Mouse (Mus musculus): ENCODE results near the gene Fbln2. TPM values are rescaled to one million over a fixed set of nuclear protein-coding genes. Genes with fewer than 3 reads are reported as not detected.
"Not testable (repeated sequence)": the region's sequence is repeated elsewhere in the genome, so short reads cannot be mapped to it uniquely, and the experiment has no call there.

Fbln2 gene
- 16.4 and 22.1 TPM in 2 replicates for polyA plus RNA-seq (2014; fragmentation: Nextera tagmentation; extraction: Ambion mirVana)

- H3K27ac ChIP-seq (ENCODE audit: low read depth, low read length): not testable (repeated sequence)
- ATAC-seq (ENCODE audit: low FRiP score, low TSS enrichment): peak; percentile 36
- H3K4me1 ChIP-seq (ENCODE audit: control insufficient read depth, insufficient read depth, low read length): peaks cover 20% of the 10 kb centered on the region; the same call in 1 of the 2 replicates
These were observed at the start of gene Fbln2 for GRCm38 (mm10) chr6:91212155-91212554. Gene Fbln2, plus strand, starts transcription at chr6:91212455.

GRCm38 (mm10) chr6:91163195-91163911, 48.9 kb upstream of the Fbln2 start:
- H3K27ac ChIP-seq (ENCODE audit: low read depth, low read length): no peak overlapping the region
- peaks cover 11% of the 10 kb centered on the region for H3K4me1 ChIP-seq (ENCODE audit: control insufficient read depth, insufficient read depth, low read length)
- H3K9ac ChIP-seq (ENCODE audit: low read depth, low read length): no peak overlapping the region
- no peak overlapping the region for H3K4me3 ChIP-seq (ENCODE audit: low read length)
- H3K9me3 ChIP-seq (ENCODE audit: control insufficient read depth, low read length): no peaks in the 10 kb centered on the region
- peaks cover 4% of the 10 kb centered on the region; the same call in 1 of the 2 replicates for H3K36me3 ChIP-seq (ENCODE audit: control insufficient read depth, insufficient read depth, low read length)
- peak; percentile 33; the same call in 1 of the 2 replicates for ATAC-seq (ENCODE audit: low FRiP score, low TSS enrichment)
- WGBS: 69% methylated on average over 5 of the region's 5 CpGs
- H3K4me2 ChIP-seq (replicated peaks; ENCODE audit: low read depth, low read length): no peak overlapping the region
- H3K27me3 ChIP-seq (ENCODE audit: control insufficient read depth, insufficient read depth, low read length): no peaks in the 10 kb centered on the region

More at GRCm38 (mm10) chr6:91212155-91212554, at the start of gene Fbln2:
- not testable (repeated sequence) for H3K36me3 ChIP-seq (ENCODE audit: control insufficient read depth, insufficient read depth, low read length); H3K9me3 ChIP-seq (ENCODE audit: control insufficient read depth, low read length); H3K27me3 ChIP-seq (ENCODE audit: control insufficient read depth, insufficient read depth, low read length)
- peak within 1 kb of the TSS; percentile 41 for H3K4me3 ChIP-seq (ENCODE audit: low read length)
- H3K4me2 ChIP-seq (replicated peaks; ENCODE audit: low read depth, low read length): peak within 1 kb of the TSS; percentile 67
- peak within 1 kb of the TSS; percentile 57 for H3K9ac ChIP-seq (ENCODE audit: low read depth, low read length)

GRCm38 (mm10) chr6:91164584-91164983, 47.7 kb upstream of the Fbln2 start:
- WGBS: 85% methylated on average over 2 of the region's 2 CpGs

GRCm38 (mm10) chr6:91165210-91165609, 47.0 kb upstream of the Fbln2 start:
- Histone ChIP-seq H3K9me3 (ENCODE audit: control insufficient read depth, low read length) (no peaks in the 10 kb centered on the region), H3K4me2 (replicated peaks; ENCODE audit: low read depth, low read length) (no peak overlapping the region), H3K27me3 (ENCODE audit: control insufficient read depth, insufficient read depth, low read length) (no peaks in the 10 kb centered on the region), H3K9ac (ENCODE audit: low read depth, low read length) (no peak overlapping the region), H3K4me3 (ENCODE audit: low read length) (no peak overlapping the region), H3K4me1 (ENCODE audit: control insufficient read depth, insufficient read depth, low read length) (0 out of 2 replicates have a peak, but pooled peaks cover 4% of the 10 kb centered on the region), H3K36me3 (ENCODE audit: control insufficient read depth, insufficient read depth, low read length) (peaks cover 4% of the 10 kb centered on the region; the same call in 1 of the 2 replicates), H3K27ac (ENCODE audit: low read depth, low read length) (no peak overlapping the region)
- WGBS: 33% methylated on average over 3 of the region's 3 CpGs
- ATAC-seq (ENCODE audit: low FRiP score, low TSS enrichment): no peak

More at GRCm38 (mm10) chr6:91164584-91164983, 47.7 kb upstream of the Fbln2 start:
- Histone ChIP-seq H3K27me3 (ENCODE audit: control insufficient read depth, insufficient read depth, low read length) (no peaks in the 10 kb centered on the region), H3K9me3 (ENCODE audit: control insufficient read depth, low read length) (no peaks in the 10 kb centered on the region), H3K36me3 (ENCODE audit: control insufficient read depth, insufficient read depth, low read length) (peaks cover 4% of the 10 kb centered on the region; the same call in 1 of the 2 replicates), H3K27ac (ENCODE audit: low read depth, low read length) (no peak overlapping the region), H3K4me1 (ENCODE audit: control insufficient read depth, insufficient read depth, low read length) (0 out of 2 replicates have a peak, but pooled peaks cover 4% of the 10 kb centered on the region), H3K4me2 (replicated peaks; ENCODE audit: low read depth, low read length) (no peak overlapping the region), H3K9ac (ENCODE audit: low read depth, low read length) (no peak overlapping the region), H3K4me3 (ENCODE audit: low read length) (no peak overlapping the region)
- ATAC-seq (ENCODE audit: low FRiP score, low TSS enrichment): no peak

- no peak overlapping the region for H3K27ac ChIP-seq (ENCODE audit: low read depth, low read length)
- WGBS: 58% methylated on average over 3 of the region's 3 CpGs
- H3K9ac ChIP-seq (ENCODE audit: low read depth, low read length): no peak overlapping the region
- peaks cover 12% of the 10 kb centered on the region; the same call in 1 of the 2 replicates for H3K36me3 ChIP-seq (ENCODE audit: control insufficient read depth, insufficient read depth, low read length)
- no peak overlapping the region for H3K4me2 ChIP-seq (replicated peaks; ENCODE audit: low read depth, low read length)
- no peak overlapping the region for H3K4me3 ChIP-seq (ENCODE audit: low read length)
- no peaks in the 10 kb centered on the region for H3K4me1 ChIP-seq (ENCODE audit: control insufficient read depth, insufficient read depth, low read length)
- no peaks in the 10 kb centered on the region for H3K9me3 ChIP-seq (ENCODE audit: control insufficient read depth, low read length)
- ATAC-seq (ENCODE audit: low FRiP score, low TSS enrichment): 0 out of 2 replicates have a peak, but pooled peaks have one; percentile 7
- H3K27me3 ChIP-seq (ENCODE audit: control insufficient read depth, insufficient read depth, low read length): no peaks in the 10 kb centered on the region
These were observed 44.4 kb upstream of the Fbln2 start for GRCm38 (mm10) chr6:91167828-91168227.

- H3K9me3 ChIP-seq (ENCODE audit: control insufficient read depth, low read length): no peaks in the 10 kb centered on the region
- no peak overlapping the region for H3K27ac ChIP-seq (ENCODE audit: low read depth, low read length)
- H3K4me3 ChIP-seq (ENCODE audit: low read length): no peak overlapping the region
- peaks cover 15% of the 10 kb centered on the region; the same call in 1 of the 2 replicates for H3K36me3 ChIP-seq (ENCODE audit: control insufficient read depth, insufficient read depth, low read length)
- no peak overlapping the region for H3K4me2 ChIP-seq (replicated peaks; ENCODE audit: low read depth, low read length)
- H3K27me3 ChIP-seq (ENCODE audit: control insufficient read depth, insufficient read depth, low read length): no peaks in the 10 kb centered on the region
- WGBS: 84% methylated on average over 8 of the region's 8 CpGs
- ATAC-seq (ENCODE audit: low FRiP score, low TSS enrichment): no peak
- H3K4me1 ChIP-seq (ENCODE audit: control insufficient read depth, insufficient read depth, low read length): no peaks in the 10 kb centered on the region
- no peak overlapping the region for H3K9ac ChIP-seq (ENCODE audit: low read depth, low read length)
These were observed 43.1 kb upstream of the Fbln2 start for GRCm38 (mm10) chr6:91169129-91169528.

GRCm38 (mm10) chr6:91171396-91171895, 40.8 kb upstream of the Fbln2 start:
- Histone ChIP-seq H3K9ac (ENCODE audit: low read depth, low read length) (no peak overlapping the region), H3K4me2 (replicated peaks; ENCODE audit: low read depth, low read length) (no peak overlapping the region), H3K27ac (ENCODE audit: low read depth, low read length) (no peak overlapping the region), H3K4me3 (ENCODE audit: low read length) (no peak overlapping the region), H3K9me3 (ENCODE audit: control insufficient read depth, low read length) (no peaks in the 10 kb centered on the region), H3K4me1 (ENCODE audit: control insufficient read depth, insufficient read depth, low read length) (no peaks in the 10 kb centered on the region), H3K27me3 (ENCODE audit: control insufficient read depth, insufficient read depth, low read length) (no peaks in the 10 kb centered on the region), H3K36me3 (ENCODE audit: control insufficient read depth, insufficient read depth, low read length) (peaks cover 14% of the 10 kb centered on the region; the same call in 1 of the 2 replicates)
- ATAC-seq (ENCODE audit: low FRiP score, low TSS enrichment): no peak
- WGBS: 75% methylated on average over 3 of the region's 3 CpGs

GRCm38 (mm10) chr6:91172381-91172780, 39.9 kb upstream of the Fbln2 start:
- H3K9ac ChIP-seq (ENCODE audit: low read depth, low read length): no peak overlapping the region
- no peaks in the 10 kb centered on the region for H3K4me1 ChIP-seq (ENCODE audit: control insufficient read depth, insufficient read depth, low read length)
- 63% methylated on average over 2 of the region's 2 CpGs for WGBS
- ATAC-seq (ENCODE audit: low FRiP score, low TSS enrichment): no peak
- H3K4me3 ChIP-seq (ENCODE audit: low read length): no peak overlapping the region
- H3K27me3 ChIP-seq (ENCODE audit: control insufficient read depth, insufficient read depth, low read length): no peaks in the 10 kb centered on the region
- no peaks in the 10 kb centered on the region for H3K9me3 ChIP-seq (ENCODE audit: control insufficient read depth, low read length)
- H3K4me2 ChIP-seq (replicated peaks; ENCODE audit: low read depth, low read length): no peak overlapping the region
- H3K36me3 ChIP-seq (ENCODE audit: control insufficient read depth, insufficient read depth, low read length): peaks cover 10% of the 10 kb centered on the region; the same call in 1 of the 2 replicates
- H3K27ac ChIP-seq (ENCODE audit: low read depth, low read length): no peak overlapping the region

Data from kidney, embryonic 14.5 days (tissue).